Comparison of ENCODE assay signal across 15 mouse cellular contexts in genomic region chr10:17008683-17009082, GRCm38 (mm10).
"Had no signal": no experiment of that assay in that cellular context is flagged by ENCODE, and none has a peak within 500 bp of the region (broad histone marks: within the 10 kb centered on the region; RNA-seq: fewer than 3 reads in every experiment).

No protein-coding gene starts in this region.

- H3K4me2 ChIP-seq: lung, embryonic 15.5 days; midbrain, embryonic 13.5 days; midbrain, embryonic 15.5 days; neural tube, embryonic 12.5 days; stomach, embryonic 15.5 days had no signal

- H3K9me3 ChIP-seq: lung, embryonic 15.5 days; megakaryocyte, embryonic 14.5 days; midbrain, embryonic 13.5 days; midbrain, embryonic 15.5 days; neural tube, embryonic 12.5 days; stomach, embryonic 15.5 days had no signal

- H3K4me3 ChIP-seq: lung, embryonic 15.5 days; megakaryocyte, embryonic 14.5 days; midbrain, embryonic 13.5 days; midbrain, embryonic 15.5 days; neural tube, embryonic 12.5 days; stomach, embryonic 15.5 days had no signal

- H3K4me1 ChIP-seq: midbrain, embryonic 13.5 days; midbrain, embryonic 15.5 days; neural tube, embryonic 12.5 days; stomach, embryonic 15.5 days had no signal

- H3K36me3 ChIP-seq: lung, embryonic 15.5 days; midbrain, embryonic 13.5 days; midbrain, embryonic 15.5 days; neural tube, embryonic 12.5 days; stomach, embryonic 15.5 days had no signal

- H3K27me3 ChIP-seq: lung, embryonic 15.5 days; megakaryocyte, embryonic 14.5 days; midbrain, embryonic 13.5 days; midbrain, embryonic 15.5 days; neural tube, embryonic 12.5 days; stomach, embryonic 15.5 days had no signal

- H3K9ac ChIP-seq: liver, postnatal 0 days; lung, embryonic 15.5 days; midbrain, embryonic 13.5 days; midbrain, embryonic 15.5 days; neural tube, embryonic 12.5 days; stomach, embryonic 15.5 days had no signal

- DNase-seq: liver, postnatal 0 days; lung, adult 2 months; lung, postnatal 14 days; lung, postnatal 36 days; right cerebral cortex, postnatal 14 days; thymus, postnatal 14 days; thymus, postnatal 36 days had no signal

- H3K27ac ChIP-seq: lung, embryonic 15.5 days; macrophage; midbrain, embryonic 13.5 days; midbrain, embryonic 15.5 days; neural tube, embryonic 12.5 days; stomach, embryonic 15.5 days; stomach, postnatal 0 days had no signal
